ENCODE assay signal across 14 mouse cellular contexts in the genomic region with DNA sequence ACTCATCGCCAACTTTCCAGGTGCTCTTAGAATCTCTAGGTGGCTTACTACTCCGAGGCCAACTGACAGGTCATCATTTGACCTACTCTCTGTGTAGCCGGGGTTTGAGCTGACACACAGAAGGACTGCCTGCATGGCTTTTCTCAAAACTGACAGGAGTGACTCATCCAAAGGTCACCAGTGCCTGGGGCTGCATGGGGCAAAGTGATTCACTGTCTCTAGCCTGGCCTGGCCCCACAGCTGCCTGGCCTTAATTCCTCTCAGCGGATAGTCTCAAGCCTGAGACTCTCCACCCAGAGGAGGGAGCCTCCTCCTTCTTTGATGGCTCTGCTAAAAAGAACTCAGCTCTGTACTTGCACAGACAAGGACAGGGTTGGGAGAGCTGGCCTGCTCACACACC.
DNase-seq lines count a peak whose midpoint lies in the region; ATAC-seq and TF ChIP-seq lines count a peak whose summit lies in the region.
"Had no signal": no experiment of that assay in that cellular context is flagged by ENCODE, and none has a peak within 500 bp of the region (broad histone marks: within the 10 kb centered on the region; RNA-seq: fewer than 3 reads in every experiment).

No protein-coding gene starts in this region.

- no peak overlapping the region for H3K9ac ChIP-seq in hindbrain, embryonic 11.5 days (ENCODE audit: low read depth, low read length)
- H3K9ac ChIP-seq: lung, embryonic 15.5 days had no signal

- intact Hi-C loops in heart, postnatal 14 days (cut with DNase I): loop anchor here (1.0 kb wide), 1 partner anchor 152 kb away; no protein-coding TSS in a partner anchor

- H3K4me2 ChIP-seq in hindbrain, embryonic 11.5 days (replicated peaks; ENCODE audit: low read depth, low read length): no peak overlapping the region
- H3K4me2 ChIP-seq: lung, embryonic 15.5 days had no signal

- peak; percentile 33 for DNase-seq in embryo, embryonic 9.5 days (ENCODE audit: extremely low spot score)
- DNase-seq in embryo, embryonic 11 days: no peak
- DNase-seq in heart, postnatal 14 days: peak; percentile 23 to 49
- no peak for DNase-seq in right cerebral cortex, adult 18-20 months
- no peak for DNase-seq in spleen, adult 18-20 months
- no peak for DNase-seq in hindbrain, embryonic 11.5 days (ENCODE audit: low spot score)
- DNase-seq: cerebellum, postnatal 14 days; kidney, postnatal 25 days; thymus, postnatal 4 days had no signal

- no peak overlapping the region for H3ac ChIP-seq in C2C12 (ENCODE audit: control insufficient read depth, insufficient read length, low read depth)

- ATAC-seq in hindbrain, embryonic 11.5 days (ENCODE audit: low FRiP score): no peak
- ATAC-seq: midbrain, embryonic 16.5 days had no signal

- H3K79me2 ChIP-seq in C2C12 (ENCODE audit: control insufficient read depth, insufficient read depth): no peaks in the 10 kb centered on the region

- H3K79me3 ChIP-seq in C2C12 (ENCODE audit: low read depth): no peaks in the 10 kb centered on the region

- H3K27ac ChIP-seq in bone marrow macrophage, adult 2 months (ENCODE audit: insufficient read depth, low read depth, low read length): peak overlapping the region; percentile 83
- no peak overlapping the region for H3K27ac ChIP-seq in hindbrain, embryonic 11.5 days (ENCODE audit: low read depth, low read length)
- H3K27ac ChIP-seq: lung, embryonic 15.5 days had no signal

- H3K4me1 ChIP-seq in bone marrow macrophage, adult 2 months (ENCODE audit: control insufficient read depth, insufficient read depth, low read length): peaks cover 60% of the 10 kb centered on the region
- H3K4me1 ChIP-seq in hindbrain, embryonic 11.5 days (replicated peaks; ENCODE audit: control insufficient read depth, insufficient read depth, low read length): 0 out of 2 replicates have a peak, but pooled peaks cover 5% of the 10 kb centered on the region

- 87% methylated on average over 4 of the region's 4 CpGs for WGBS in hindbrain, embryonic 11.5 days

- H3K27me3 ChIP-seq in C2C12 (ENCODE audit: control insufficient read depth, insufficient read depth, insufficient read length): no peaks in the 10 kb centered on the region
- H3K27me3 ChIP-seq in hindbrain, embryonic 11.5 days (ENCODE audit: control insufficient read depth, insufficient read depth, low read length): no peaks in the 10 kb centered on the region
- H3K27me3 ChIP-seq: lung, embryonic 15.5 days had no signal

- no peak for TF ChIP-seq POLR2A in bone marrow macrophage, adult 2 months (IDR thresholded peaks at IDR 0.05; ENCODE audit: borderline replicate concordance, low read depth, low read length)

- no peak for TF ChIP-seq CTCF in C2C12 (IDR thresholded peaks at IDR 0.05; ENCODE audit: control insufficient read depth, insufficient read depth, insufficient read length)
- TF ChIP-seq CTCF in bone marrow macrophage, adult 2 months (IDR thresholded peaks at IDR 0.05; ENCODE audit: low read depth, low read length): no peak

- H3K4me3 ChIP-seq in C2C12 (ENCODE audit: insufficient read depth, poor library complexity, severe bottlenecking): no peak overlapping the region
- no peak overlapping the region for H3K4me3 ChIP-seq in bone marrow macrophage, adult 2 months (ENCODE audit: insufficient read depth, low read length)
- H3K4me3 ChIP-seq in hindbrain, embryonic 11.5 days (ENCODE audit: low read depth, low read length): no peak overlapping the region
- H3K4me3 ChIP-seq: forebrain, embryonic 10.5 days; lung, embryonic 15.5 days had no signal

- no peaks in the 10 kb centered on the region for H3K9me3 ChIP-seq in hindbrain, embryonic 11.5 days (ENCODE audit: control insufficient read depth, low read length)
- H3K9me3 ChIP-seq: forebrain, embryonic 10.5 days; lung, embryonic 15.5 days had no signal

- H3K36me3 ChIP-seq in C2C12 (ENCODE audit: control insufficient read depth, insufficient read depth): no peaks in the 10 kb centered on the region
- H3K36me3 ChIP-seq in hindbrain, embryonic 11.5 days (ENCODE audit: control insufficient read depth, insufficient read depth, low read length): no peaks in the 10 kb centered on the region
- H3K36me3 ChIP-seq: forebrain, embryonic 10.5 days; lung, embryonic 15.5 days had no signal

TF ChIP-seq in C2C12, 6 proteins besides CTCF, POLR2A, EP300 and RAD21:
- peak; percentile 81 for TF ChIP-seq MAX (IDR thresholded peaks at IDR 0.05)
- no peak for TF ChIP-seq USF1 (IDR thresholded peaks at IDR 0.05; ENCODE audit: low read depth)
- TF ChIP-seq FOSL1 (IDR thresholded peaks at IDR 0.05; ENCODE audit: insufficient read depth, low read length, poor library complexity, severe bottlenecking): peak; percentile 96
- TF ChIP-seq MYOD1 (IDR thresholded peaks at IDR 0.05; ENCODE audit: control insufficient read depth, insufficient read length, low read depth): peak; percentile 83
- no peak for TF ChIP-seq MYOG (IDR thresholded peaks at IDR 0.05; ENCODE audit: control insufficient read depth, extremely low read depth, insufficient read length)
- no peak for TF ChIP-seq CEBPB (IDR thresholded peaks at IDR 0.05; ENCODE audit: low read depth)

Comparison
In these comparisons a context has a peak if more than half of its experiments do, and no peak if none do; other contexts are left out.
1. DNase-seq: peak in embryo, embryonic 9.5 days (single experiment) and heart, postnatal 14 days (2 of 2); none in embryo, embryonic 11 days (single experiment), right cerebral cortex, adult 18-20 months (single experiment), spleen, adult 18-20 months (0 of 2) and hindbrain, embryonic 11.5 days (single experiment).